Mouse (Mus musculus) CH12.LX (cell line): ENCODE measurements around the gene Vegfb. TPM values are rescaled to one million over a fixed set of nuclear protein-coding genes. Genes with fewer than 3 reads are reported as not detected.

ENCODE experiments used
- DNase-seq: peaks from one replicate; pipeline ENCODE4 v3.0.0-alpha.2; 2013; ENCODE audit errors: extremely low read depth
- H3K27ac ChIP-seq: 2 replicates; pipeline ENCODE4 v1.5.1; 2012; ENCODE audit warnings: low read depth, mild to moderate bottlenecking, control low read depth, moderate library complexity; ENCODE audit not compliant: insufficient read depth
- H3K27me3 ChIP-seq: replicated peaks from 2 replicates; pipeline ENCODE3; 2012; ENCODE audit warnings: inconsistent platforms
- H3K36me3 ChIP-seq, 2 experiments: replicated peaks in 1 of 2; 2 replicates each; pipeline versions ENCODE3 to v1.6.1; 2012; ENCODE audit warnings: inconsistent platforms in 1 of 2, low read length in 1 of 2, mild to moderate bottlenecking in 1 of 2, mixed read lengths in 1 of 2, moderate library complexity in 1 of 2; ENCODE audit not compliant: control insufficient read depth in 1 of 2, insufficient read depth in 1 of 2
- H3K4me1 ChIP-seq, 2 experiments: 2 replicates each; pipeline ENCODE4 v1.6.1; 2012; ENCODE audit warnings: inconsistent platforms in 1 of 2, moderate library complexity in 1 of 2; ENCODE audit not compliant: insufficient read depth in 2 of 2, control insufficient read depth in 1 of 2
- H3K4me2 ChIP-seq: 2 replicates; pipeline ENCODE4 v1.6.1; 2012; ENCODE audit warnings: low read depth, mild to moderate bottlenecking, control low read depth; ENCODE audit not compliant: poor library complexity, insufficient read depth, severe bottlenecking
- H3K4me3 ChIP-seq, 3 experiments: fragments of 150-350 bp in 1 of 3; sonication (generic) in 1 of 3; replicated peaks in 1 of 3; 2 replicates each; pipeline versions ENCODE3 to v1.5.1; 2011 to 2012; ENCODE audit warnings: low read depth in 2 of 3, low read length in 2 of 3, mild to moderate bottlenecking in 2 of 3, moderate library complexity in 2 of 3, control low read depth in 1 of 3, improper control_type of control experiment in 1 of 3, inconsistent platforms in 1 of 3, mixed read lengths in 1 of 3; ENCODE audit not compliant: poor library complexity in 1 of 3
- H3K79me2 ChIP-seq: replicated peaks from 2 replicates; pipeline ENCODE4 v1.6.1; 2012; ENCODE audit warnings: mild to moderate bottlenecking, moderate library complexity; ENCODE audit not compliant: control insufficient read depth, poor library complexity, insufficient read depth, severe bottlenecking; ENCODE audit errors: extremely low read depth
- H3K9ac ChIP-seq: 2 replicates; pipeline ENCODE4 v1.6.1; 2012; ENCODE audit warnings: low read depth, mild to moderate bottlenecking, control low read depth, moderate library complexity; ENCODE audit not compliant: insufficient read depth
- H3K9me3 ChIP-seq: replicated peaks from 2 replicates; pipeline ENCODE3; 2012; ENCODE audit warnings: low read length, inconsistent platforms, mixed read lengths
- BHLHE40 ChIP-seq: IDR thresholded peaks from 2 replicates; pipeline ENCODE4 v1.6.1; 2011; ENCODE audit warnings: mild to moderate bottlenecking, low read depth, low read length, improper control_type of control experiment
- E2F4 ChIP-seq: IDR thresholded peaks from 2 replicates; pipeline ENCODE4 v1.6.1; 2011; ENCODE audit warnings: low read depth, low read length, improper control_type of control experiment; ENCODE audit not compliant: insufficient replicate concordance
- ELF1 ChIP-seq: IDR thresholded peaks from 2 replicates; pipeline ENCODE4 v1.6.1; 2014; ENCODE audit warnings: low read depth, mild to moderate bottlenecking, inconsistent platforms, low read length, improper control_type of control experiment
- EP300 ChIP-seq: IDR thresholded peaks from 2 replicates; pipeline ENCODE4 v1.6.1; 2011; ENCODE audit warnings: low read length, improper control_type of control experiment
- ETS1 ChIP-seq: conservative IDR thresholded peaks from 2 replicates; pipeline ENCODE4 v1.6.1; 2012; ENCODE audit warnings: low read depth, mild to moderate bottlenecking, inconsistent platforms, low read length, improper control_type of control experiment, moderate library complexity
- IRF4 ChIP-seq: IDR thresholded peaks from 2 replicates; pipeline ENCODE4 v1.6.1; 2014; ENCODE audit warnings: low read depth, mild to moderate bottlenecking, inconsistent platforms, low read length, improper control_type of control experiment
- KAT2A ChIP-seq: IDR thresholded peaks from 2 replicates; pipeline ENCODE4 v1.6.1; 2012; ENCODE audit warnings: low read length, improper control_type of control experiment, inconsistent platforms; ENCODE audit not compliant: insufficient replicate concordance
- POLR2A ChIP-seq: IDR thresholded peaks from 2 replicates; pipeline ENCODE4 v1.6.1; 2011; ENCODE audit warnings: low read depth, mild to moderate bottlenecking, improper control_type of control experiment, low read length
- POLR2AphosphoS2 ChIP-seq: IDR thresholded peaks from 2 replicates; pipeline ENCODE4 v1.6.1; 2011; ENCODE audit warnings: low read depth, low read length, improper control_type of control experiment
- USF1 ChIP-seq: IDR thresholded peaks from 2 replicates; pipeline ENCODE4 v1.6.1; 2014; ENCODE audit warnings: low read depth, mild to moderate bottlenecking, inconsistent platforms, low read length, improper control_type of control experiment
- USF2 ChIP-seq: conservative IDR thresholded peaks from 2 replicates; pipeline ENCODE4 v1.6.1; 2011; ENCODE audit warnings: low read depth, low read length, improper control_type of control experiment
- ZKSCAN1 ChIP-seq: IDR thresholded peaks from 2 replicates; pipeline ENCODE4 v1.6.1; 2012; ENCODE audit warnings: low read depth, inconsistent platforms, low read length, improper control_type of control experiment, borderline replicate concordance
- ZMIZ1 ChIP-seq: IDR thresholded peaks from 2 replicates; pipeline ENCODE4 v1.6.1; 2012; ENCODE audit warnings: low read depth, mild to moderate bottlenecking, inconsistent platforms, low read length, improper control_type of control experiment
- ZNF384 ChIP-seq: IDR thresholded peaks from 2 replicates; pipeline ENCODE4 v1.6.1; 2012; ENCODE audit warnings: low read depth, low read length, improper control_type of control experiment, inconsistent platforms
- dilution Hi-C: fragments of 300-500 bp; cut with MboI; formaldehyde crosslinking; loops from 2 replicates; pipeline ENCODE4 v1.14.3; 2020; ENCODE audit warnings: low sequenced_read_pairs; ENCODE audit not compliant: extremely low pct_unique_long_range_greater_than_20kb, extremely low pct_ligation_motif_present
- in situ Hi-C: fragments of 300-500 bp; cut with MboI; formaldehyde crosslinking; loops from 3 replicates; pipeline ENCODE4 v1.14.3; 2019; ENCODE audit warnings: low sequenced_read_pairs, low pct_ligation_motif_present, low pct_unique_long_range_greater_than_20kb, mixed read lengths
- polyA plus RNA-seq: library from polyadenylated mRNA; unstranded; fragments of >175 nt; gene quantifications from 2 replicates; pipeline ENCODE4 v1.2.1, GENCODE M21; 2012; ENCODE audit warnings: low read depth; ENCODE audit not compliant: insufficient read length
- total RNA-seq, 2 experiments: library from RNA; depleted of rRNA; stranded (reverse); fragments of 300-350 nt in 1 of 2; fragments of >200 nt in 1 of 2; gene quantifications; 2 replicates each; pipeline ENCODE4 v1.2.3; 2012 to 2014

The Vegfb gene
- total and polyA plus RNA-seq, 3 experiments: 3.2 to 35.1 (median 13.2) TPM

DNA sequence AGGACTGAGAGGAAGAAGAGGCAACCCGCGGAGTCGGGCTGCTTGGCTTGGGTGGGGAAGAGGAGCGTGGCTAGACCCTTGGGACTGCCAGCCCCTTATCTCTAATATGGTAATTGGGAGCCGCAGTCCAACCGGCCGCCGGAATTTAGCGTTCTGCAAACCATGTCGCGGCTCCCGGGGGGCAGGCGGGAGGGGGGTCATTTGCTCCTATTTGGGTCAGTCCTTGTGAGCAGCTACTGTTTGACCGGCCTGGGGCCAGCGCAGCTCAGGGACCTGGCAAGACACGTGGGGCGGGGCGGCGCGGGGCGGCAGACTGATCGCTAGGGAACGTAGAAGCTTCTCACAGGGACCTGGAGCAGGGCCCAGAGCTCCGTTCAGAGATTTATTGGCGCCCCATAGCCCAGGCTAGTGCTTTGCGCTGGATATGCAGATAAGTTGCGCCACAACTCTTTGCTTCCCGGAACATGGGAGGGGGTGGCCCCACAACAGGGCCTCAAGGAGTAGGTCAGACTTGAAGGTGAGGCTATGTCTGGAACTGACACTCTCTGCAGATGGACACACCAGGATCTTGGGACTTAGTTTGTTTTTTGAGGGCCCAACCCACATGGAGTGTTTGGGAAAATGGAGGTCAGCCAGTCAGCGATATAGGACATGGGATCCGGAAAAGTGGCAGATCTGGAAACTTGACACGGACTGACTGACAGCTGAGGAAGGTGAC is 35.3 kb downstream of the Vegfb start:
- TF ChIP-seq USF2 (no peak), ELF1 (no peak), E2F4 (no peak), POLR2A (no peak), POLR2AphosphoS2 (no peak), IRF4 (no peak), KAT2A (no peak), EP300 (no peak), ETS1 (no peak), ZNF384 (no peak), ZKSCAN1 (no peak), USF1 (no peak), BHLHE40 (no peak), ZMIZ1 (no peak)
- no peak for DNase-seq
- peaks cover 15 to 30% of the 10 kb centered on the region in 2 experiments for H3K4me1 ChIP-seq

DNA sequence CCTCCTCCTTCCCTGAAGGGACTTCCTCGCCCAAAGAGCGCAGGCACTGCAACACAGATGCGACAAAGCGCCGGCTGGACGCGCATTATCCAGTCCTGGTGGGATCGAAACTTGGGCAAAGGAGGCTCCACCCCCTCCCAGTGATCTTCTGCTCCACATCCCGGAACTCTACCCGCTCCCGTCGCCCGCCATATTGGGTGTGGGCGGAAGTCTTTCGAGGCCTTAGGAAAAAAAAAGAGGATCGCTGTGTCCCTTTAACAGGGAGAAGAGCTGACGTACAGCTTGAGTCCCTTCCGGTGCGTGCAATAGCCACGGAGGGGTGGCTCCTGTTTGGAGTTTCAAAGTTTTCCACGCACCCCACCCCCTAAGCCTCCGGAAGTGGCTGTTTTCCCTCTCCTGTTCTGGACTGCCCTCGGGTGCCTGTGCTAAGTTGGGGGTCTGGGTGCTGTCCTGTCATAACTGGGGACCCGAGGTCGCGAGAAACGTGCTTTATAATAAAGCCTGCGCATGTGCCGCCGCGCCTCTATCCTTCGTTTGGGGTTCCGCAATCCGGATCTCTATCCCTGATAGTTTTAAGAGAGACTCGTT is 36.0 kb downstream of the Vegfb start:
- Histone ChIP-seq H3K79me2 (no peaks in the 10 kb centered on the region), H3K36me3 (peaks cover 28 to 89% of the 10 kb centered on the region in 2 experiments), H3K27me3 (no peaks in the 10 kb centered on the region), H3K9ac (no peak overlapping the region), H3K4me3 (no peak overlapping the region), H3K4me1 (peaks cover 15 to 30% of the 10 kb centered on the region in 2 experiments), H3K27ac (no peak overlapping the region), H3K4me2 (no peak overlapping the region), H3K9me3 (no peaks in the 10 kb centered on the region)
- TF ChIP-seq ETS1 (no peak), ELF1 (peak; percentile 27; the same call in 1 of the 2 replicates), ZNF384 (no peak), IRF4 (no peak)
- dilution Hi-C loops: no loop called here
- in situ Hi-C loops: no loop called here
- no peak for DNase-seq

More for the DNA sequence above, 35.3 kb downstream of the Vegfb start:
- Histone ChIP-seq H3K9ac (no peak overlapping the region), H3K9me3 (no peaks in the 10 kb centered on the region), H3K4me2 (no peak overlapping the region), H3K4me3 (no peak overlapping the region), H3K36me3 (peaks cover 30 to 93% of the 10 kb centered on the region in 2 experiments), H3K27me3 (no peaks in the 10 kb centered on the region), H3K27ac (no peak overlapping the region), H3K79me2 (no peaks in the 10 kb centered on the region)
- in situ Hi-C loops (no loop called here), dilution Hi-C loops (no loop called here)
